Mouse (Mus musculus): ENCODE data around the gene Gm9268. TPM values are rescaled to one million over a fixed set of nuclear protein-coding genes. Genes with fewer than 3 reads are reported as not detected.
"Not testable (repeated sequence)": the region's sequence is repeated elsewhere in the genome, so short reads cannot be mapped to it uniquely, and the experiment has no call there.

The Gm9268 gene
- not detected in 2 replicates for polyA plus RNA-seq (2016; fragmentation: Nextera tagmentation; extraction: Ambion mirVana)

DNA sequence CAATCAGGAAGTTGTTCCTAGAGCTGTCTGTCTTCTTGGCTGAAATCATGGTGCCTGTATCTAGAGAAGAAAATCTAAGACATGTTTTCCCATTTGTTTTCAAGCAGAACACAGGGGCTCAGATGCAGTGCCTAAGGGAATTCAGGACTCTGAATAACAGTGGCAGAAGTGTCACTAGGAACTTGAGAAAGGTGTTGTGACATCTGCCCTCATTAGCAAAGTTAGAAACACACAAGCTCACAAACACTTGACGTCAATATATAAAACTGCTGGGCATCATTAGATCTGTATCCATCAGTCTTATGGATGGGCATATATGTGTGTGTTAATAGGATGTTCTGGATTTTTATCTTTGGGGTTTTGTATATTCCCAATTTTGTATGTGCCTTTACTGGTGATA lies at the start of gene Gm9268:
Gene Gm9268, plus strand, starts transcription at position 301 of the 400 bp plus-strand sequence.
- not testable (repeated sequence) for H3K4me1 ChIP-seq (replicated peaks); H3K4me3 ChIP-seq; H3K27me3 ChIP-seq (ENCODE audit: insufficient read depth, poor library complexity, severe bottlenecking); H3K36me3 ChIP-seq; H3K27ac ChIP-seq; DNase-seq (ENCODE audit: low spot score); H3K9me3 ChIP-seq
- WGBS, result no CpG with 5 or more reads among the region's 1 CpGs

DNA sequence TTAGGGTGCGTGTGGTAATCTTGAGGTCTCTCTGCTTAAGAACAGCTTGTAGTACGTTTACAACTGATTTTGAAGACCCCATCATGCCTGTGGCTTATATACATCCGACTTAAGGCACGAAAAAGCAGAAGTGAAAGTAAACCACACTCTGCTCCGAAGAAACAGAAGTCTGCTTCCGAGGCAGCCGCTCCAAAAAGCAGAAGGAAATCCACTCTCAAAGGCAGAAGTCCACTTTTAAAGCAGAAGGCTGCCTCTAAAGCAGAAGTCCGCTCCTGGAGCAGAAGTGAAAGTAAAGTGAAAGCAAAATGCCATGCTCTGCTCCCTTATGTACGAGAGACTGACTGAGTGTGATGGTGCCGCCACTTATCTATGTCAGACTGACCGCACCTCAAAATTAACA lies 38.5 kb upstream of the Gm9268 start:
- Histone ChIP-seq H3K36me3 (no peaks in the 10 kb centered on the region), H3K9me3 (peaks cover 91% of the 10 kb centered on the region), H3K4me3 (no peak overlapping the region), H3K27ac (no peak overlapping the region), H3K4me1 (replicated peaks) (no peaks in the 10 kb centered on the region), H3K27me3 (ENCODE audit: insufficient read depth, poor library complexity, severe bottlenecking) (no peaks in the 10 kb centered on the region)
- 87% methylated on average over 11 of the region's 11 CpGs for WGBS
- no peak for DNase-seq (ENCODE audit: low spot score)

DNA sequence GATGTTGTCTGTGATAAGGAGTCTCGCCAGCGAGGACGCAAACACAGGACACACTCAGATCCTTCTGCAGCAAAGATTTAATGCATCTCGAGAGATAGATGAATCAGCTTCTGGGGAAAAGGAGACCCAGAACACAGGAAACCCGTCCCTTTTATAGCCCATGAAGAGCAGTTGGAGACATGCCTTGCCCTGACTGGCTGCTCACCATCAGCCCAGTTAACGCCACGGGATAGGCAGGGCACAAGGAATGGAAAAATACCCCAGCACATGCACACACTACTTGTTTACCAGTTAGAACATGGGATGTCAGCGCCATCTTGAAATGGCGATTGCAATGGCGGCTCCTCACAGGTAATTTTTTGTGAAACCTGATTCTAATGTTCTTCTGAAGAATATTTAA lies 37.8 kb upstream of the Gm9268 start:
- H3K36me3 ChIP-seq, result no peaks in the 10 kb centered on the region
- no peaks in the 10 kb centered on the region for H3K4me1 ChIP-seq (replicated peaks)
- H3K9me3 ChIP-seq, result peaks cover 89% of the 10 kb centered on the region
- H3K27ac ChIP-seq, result no peak overlapping the region
- DNase-seq (ENCODE audit: low spot score), result no peak
- no peaks in the 10 kb centered on the region for H3K27me3 ChIP-seq (ENCODE audit: insufficient read depth, poor library complexity, severe bottlenecking)
- 91% methylated on average over 10 of the region's 10 CpGs for WGBS
- H3K4me3 ChIP-seq, result no peak overlapping the region

DNA sequence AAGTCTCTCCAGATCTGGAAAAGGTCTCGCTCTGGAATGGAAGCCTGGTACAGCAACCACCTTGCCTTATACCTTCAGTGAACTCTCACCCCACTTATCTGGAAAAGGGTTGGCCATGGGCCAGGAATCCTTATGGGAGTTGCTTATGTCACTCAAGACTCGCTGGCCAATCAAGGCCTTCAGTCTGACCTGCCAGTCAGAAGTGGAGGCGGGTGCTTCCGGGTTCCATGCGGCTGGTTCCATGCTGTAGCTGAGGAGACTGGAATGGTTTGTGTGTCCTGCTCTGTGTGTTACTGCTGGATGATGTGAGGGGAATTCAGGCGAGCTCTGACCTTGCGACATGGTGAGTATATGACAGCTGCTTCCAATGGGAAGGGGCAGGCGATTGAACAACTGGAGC lies 59.3 kb downstream of the Gm9268 start:
- Histone ChIP-seq H3K36me3 (no peaks in the 10 kb centered on the region), H3K4me1 (replicated peaks) (no peaks in the 10 kb centered on the region), H3K27me3 (ENCODE audit: insufficient read depth, poor library complexity, severe bottlenecking) (no peaks in the 10 kb centered on the region), H3K9me3 (peaks cover 31% of the 10 kb centered on the region), H3K27ac (no peak overlapping the region), H3K4me3 (no peak overlapping the region)
- 85% methylated on average over 8 of the region's 8 CpGs for WGBS
- DNase-seq (ENCODE audit: low spot score), result no peak

Other genes starting within 250 kb of the Gm9268 start
- not detected in 2 replicates for gene Vmn2r62, start 225.2 kb upstream of the Gm9268 start, polyA plus RNA-seq (2016; fragmentation: Nextera tagmentation; extraction: Ambion mirVana)
- not detected in 2 replicates for gene Gm2381, start 151.5 kb upstream of the Gm9268 start, polyA plus RNA-seq (2016; fragmentation: Nextera tagmentation; extraction: Ambion mirVana)
- not detected in 2 replicates for gene Vmn2r63, start 84.9 kb upstream of the Gm9268 start, polyA plus RNA-seq (2016; fragmentation: Nextera tagmentation; extraction: Ambion mirVana)
- gene Zfp936, start 95.5 kb downstream of the Gm9268 start, polyA plus RNA-seq (2016; fragmentation: Nextera tagmentation; extraction: Ambion mirVana), result not detected in 2 replicates